Mouse (Mus musculus) midbrain, embryonic 10.5 days (tissue): Measurements from ENCODE around the gene Tmem150a. TPM values are rescaled to one million over a fixed set of nuclear protein-coding genes. Genes with fewer than 3 reads are reported as not detected.

Experiments
- DNase-seq: peaks from one replicate; pipeline ENCODE4 v3.0.0-alpha.2; 2017; ENCODE audit warnings: low spot score
- H3K27ac ChIP-seq: fragments of 300-500 bp; sonication (generic); replicated peaks from 2 replicates; pipeline ENCODE4 v1.5.1; 2016; ENCODE audit warnings: mild to moderate bottlenecking
- H3K27me3 ChIP-seq: fragments of 300-500 bp; sonication (generic); 2 replicates; pipeline ENCODE4 v1.6.1; 2016; ENCODE audit warnings: low read depth, mild to moderate bottlenecking; ENCODE audit not compliant: poor library complexity, severe bottlenecking
- H3K36me3 ChIP-seq: fragments of 300-500 bp; sonication (generic); 2 replicates; pipeline ENCODE4 v1.6.1; 2016; ENCODE audit warnings: mild to moderate bottlenecking, moderate library complexity
- H3K4me1 ChIP-seq: fragments of 300-500 bp; sonication (generic); 2 replicates; pipeline ENCODE4 v1.6.1; 2016
- H3K4me3 ChIP-seq: fragments of 300-500 bp; sonication (generic); 2 replicates; pipeline ENCODE4 v1.5.1; 2016; ENCODE audit warnings: mild to moderate bottlenecking, moderate library complexity
- H3K9me3 ChIP-seq: fragments of 300-500 bp; sonication (generic); replicated peaks from 2 replicates; pipeline ENCODE4 v1.6.1; 2016; ENCODE audit warnings: mild to moderate bottlenecking
- WGBS: fragments of 180-500 bp; shearing (Covaris S2); methylation state at CpG from one replicate; pipeline ENCODE4 v1.1.7; 2016; 5-methylcytosine and 5-hydroxymethylcytosine counted together
- polyA plus RNA-seq: library from polyadenylated mRNA; unstranded; fragments of >200 nt; fragmentation: Nextera tagmentation; extraction: Ambion mirVana; gene quantifications from 2 replicates; pipeline ENCODE4 v1.2.1, GENCODE M21; 2016

The Tmem150a gene
- polyA plus RNA-seq, 1 experiment from 2014 or later = 6.7 TPM

DNA sequence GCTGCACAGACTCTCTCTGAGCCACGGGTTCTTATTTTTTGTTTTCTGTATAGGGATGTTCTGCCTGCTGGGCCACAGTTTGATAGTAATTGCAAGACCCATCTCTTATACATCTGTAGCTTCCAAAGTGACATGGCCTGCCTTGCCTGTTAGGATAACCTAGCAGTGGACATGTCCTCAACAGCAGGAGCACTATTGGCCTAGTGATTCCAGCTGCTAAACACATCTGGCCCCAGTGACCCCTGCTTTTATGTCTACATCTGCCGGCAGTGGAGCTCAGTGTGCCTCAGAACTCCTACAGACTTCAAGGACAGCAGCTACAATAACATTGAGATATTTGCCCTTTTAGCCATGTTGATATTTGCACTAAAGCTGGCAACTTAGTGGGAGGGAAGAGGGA lies 44.7 kb downstream of the Tmem150a start:
- WGBS = 46% methylated on average over 2 of the region's 2 CpGs
- H3K27me3 ChIP-seq = peaks cover 4% of the 10 kb centered on the region; the same call in 1 of the 2 replicates
- H3K27ac ChIP-seq = no peak overlapping the region
- H3K4me3 ChIP-seq = no peak overlapping the region
- H3K36me3 ChIP-seq = no peaks in the 10 kb centered on the region
- H3K9me3 ChIP-seq = no peaks in the 10 kb centered on the region
- peaks cover 3% of the 10 kb centered on the region; the same call in 1 of the 2 replicates for H3K4me1 ChIP-seq
- DNase-seq = peak; percentile 39

- H3K9me3 ChIP-seq = no peaks in the 10 kb centered on the region
- WGBS = 24% methylated on average over 7 of the region's 7 CpGs
- DNase-seq = peak; percentile 68
- H3K4me3 ChIP-seq = no peak overlapping the region
- H3K4me1 ChIP-seq = peaks cover 3% of the 10 kb centered on the region; the same call in 1 of the 2 replicates
- no peak overlapping the region for H3K27ac ChIP-seq
- no peaks in the 10 kb centered on the region; the same call in 1 of the 2 replicates for H3K27me3 ChIP-seq
- no peaks in the 10 kb centered on the region for H3K36me3 ChIP-seq
Observed at GRCm38 (mm10) chr6:72401875-72402274, 46.6 kb downstream of the Tmem150a start.

- Histone ChIP-seq H3K27ac (no peak overlapping the region), H3K4me3 (no peak overlapping the region), H3K36me3 (no peaks in the 10 kb centered on the region), H3K27me3 (no peaks in the 10 kb centered on the region), H3K4me1 (no peaks in the 10 kb centered on the region), H3K9me3 (no peaks in the 10 kb centered on the region)
- no peak for DNase-seq
- WGBS = 84% methylated on average over 7 of the region's 7 CpGs
Observed at GRCm38 (mm10) chr6:72405356-72405755, 50.1 kb downstream of the Tmem150a start.

GRCm38 (mm10) chr6:72407119-72407518 lies 51.9 kb downstream of the Tmem150a start:
- no peak overlapping the region for H3K27ac ChIP-seq
- no peaks in the 10 kb centered on the region for H3K27me3 ChIP-seq
- H3K4me1 ChIP-seq = no peaks in the 10 kb centered on the region
- H3K36me3 ChIP-seq = no peaks in the 10 kb centered on the region
- 2% methylated on average over 5 of the region's 5 CpGs for WGBS
- no peaks in the 10 kb centered on the region for H3K9me3 ChIP-seq
- no peak overlapping the region for H3K4me3 ChIP-seq
- peak; percentile 87 for DNase-seq

Other genes starting within 250 kb of the Tmem150a start
- gene Atoh8, start 119.9 kb upstream of the Tmem150a start, polyA plus RNA-seq = 9.2 and 11.2 TPM in 2 replicates
- not detected in 2 replicates for gene Sftpb, start 50.8 kb upstream of the Tmem150a start, polyA plus RNA-seq
- gene Usp39, start 10.3 kb upstream of the Tmem150a start, polyA plus RNA-seq = 80.1 and 89.3 TPM in 2 replicates
- gene 0610030E20Rik, start 8.1 kb upstream of the Tmem150a start, polyA plus RNA-seq = 28.9 and 29.6 TPM in 2 replicates
- 106 and 111 TPM in 2 replicates for gene Rnf181, start 11.5 kb downstream of the Tmem150a start, polyA plus RNA-seq
- gene Vamp5, start 25.0 kb downstream of the Tmem150a start, polyA plus RNA-seq = 12.0 and 12.9 TPM in 2 replicates
- 35.7 and 35.8 TPM in 2 replicates for gene Vamp8, start 35.3 kb downstream of the Tmem150a start, polyA plus RNA-seq
- 15.3 and 21.5 TPM in 2 replicates for gene Ggcx, start 58.9 kb downstream of the Tmem150a start, polyA plus RNA-seq
- 431 and 439 TPM in 2 replicates for gene Mat2a, start 84.1 kb downstream of the Tmem150a start, polyA plus RNA-seq
- 0.23 and 0.39 TPM in 2 replicates for gene Sh2d6, start 166.3 kb downstream of the Tmem150a start, polyA plus RNA-seq
- gene Capg, start 188.9 kb downstream of the Tmem150a start, polyA plus RNA-seq = 9.7 and 11.1 TPM in 2 replicates
- 14.2 and 15.5 TPM in 2 replicates for gene Elmod3, start 243.0 kb downstream of the Tmem150a start, polyA plus RNA-seq
- 8.2 and 8.4 TPM in 2 replicates for gene Retsat, start 243.0 kb downstream of the Tmem150a start, polyA plus RNA-seq